Mouse (Mus musculus) liver, adult 2 months (tissue): ENCODE data around the gene Rprm. TPM values are rescaled to one million over a fixed set of nuclear protein-coding genes. Genes with fewer than 3 reads are reported as not detected.

Experiments
- DNase-seq: peaks from one replicate; pipeline ENCODE4 v3.0.0-alpha.2; 2011; ENCODE audit warnings: low read depth, low spot score; ENCODE audit errors: extremely low read depth
- H3K27ac ChIP-seq: fragments of 200-500 bp; replicated peaks from 2 replicates; pipeline ENCODE4 v1.5.1; 2012; ENCODE audit warnings: low read depth, mild to moderate bottlenecking, control low read depth, inconsistent platforms, low read length; ENCODE audit not compliant: insufficient read depth
- H3K27me3 ChIP-seq: fragments of 200-500 bp; 2 replicates; pipeline ENCODE4 v1.6.1; 2012; ENCODE audit warnings: mild to moderate bottlenecking, moderate library complexity, low read length, inconsistent platforms; ENCODE audit not compliant: control insufficient read depth, insufficient read depth
- H3K36me3 ChIP-seq: fragments of 200-500 bp; 2 replicates; pipeline ENCODE4 v1.6.1; 2012; ENCODE audit warnings: low read length, inconsistent platforms; ENCODE audit not compliant: control insufficient read depth, insufficient read depth
- H3K4me1 ChIP-seq: fragments of 200-500 bp; 2 replicates; pipeline ENCODE4 v1.6.1; 2011; ENCODE audit warnings: low read length; ENCODE audit not compliant: control insufficient read depth, insufficient read depth
- H3K4me3 ChIP-seq: fragments of 200-500 bp; 2 replicates; pipeline ENCODE4 v1.5.1; 2011; ENCODE audit warnings: low read depth, mild to moderate bottlenecking, control low read depth, low read length, moderate library complexity; ENCODE audit not compliant: insufficient read depth
- H3K79me2 ChIP-seq: fragments of 200-500 bp; 2 replicates; pipeline ENCODE4 v1.6.1; 2012; ENCODE audit warnings: inconsistent platforms, mild to moderate bottlenecking, low read length, moderate library complexity; ENCODE audit not compliant: control insufficient read depth, insufficient read depth
- H3K9ac ChIP-seq: fragments of 200-500 bp; 2 replicates; pipeline ENCODE4 v1.6.1; 2012; ENCODE audit warnings: low read depth, mild to moderate bottlenecking, control low read depth, inconsistent platforms, low read length
- CTCF ChIP-seq: fragments of 200-500 bp; IDR thresholded peaks from 2 replicates; pipeline ENCODE4 v1.5.1; 2011; ENCODE audit warnings: low read depth, low read length, control low read depth
- POLR2A ChIP-seq: fragments of 200-500 bp; IDR thresholded peaks from 2 replicates; pipeline ENCODE4 v1.6.1; 2011; ENCODE audit warnings: low read length, control low read depth; ENCODE audit not compliant: insufficient read depth; ENCODE audit errors: extremely low read depth
- WGBS: fragments of 180-500 bp; shearing (Covaris S2); methylation state at CpG from one replicate; pipeline ENCODE4 v1.1.7; 2018; 5-methylcytosine and 5-hydroxymethylcytosine counted together
- polyA plus RNA-seq: library from polyadenylated mRNA; depleted of rRNA; stranded (reverse); fragments of >200 nt; gene quantifications from 2 replicates; pipeline ENCODE4 v1.2.3, GENCODE M21; 2012; rRNA removed
- total RNA-seq: library from RNA; depleted of rRNA; stranded (reverse); fragments of >200 nt; gene quantifications from 2 replicates; pipeline ENCODE4 v1.2.3, GENCODE M21; 2014; rRNA removed

The Rprm gene
- total RNA-seq (not detected in 2 replicates), polyA plus RNA-seq (not detected in 2 replicates)

GRCm38 (mm10) chr2:54085430-54086087 lies at the start of gene Rprm:
TSS of gene Rprm (minus strand) at chr2:54085552.
- no peak within 1 kb of the TSS for H3K27ac ChIP-seq
- no peak for TF ChIP-seq POLR2A
- peak; percentile 76 for TF ChIP-seq CTCF
- 4% methylated on average over 27 of the region's 27 CpGs for WGBS
- H3K79me2 ChIP-seq: no peaks in the 10 kb centered on the region
- peaks cover 6% of the 10 kb centered on the region for H3K4me1 ChIP-seq
- peaks cover 15% of the 10 kb centered on the region for H3K27me3 ChIP-seq
- H3K36me3 ChIP-seq: no peaks in the 10 kb centered on the region
- peak within 1 kb of the TSS; percentile 48; the same call in 1 of the 2 replicates for H3K4me3 ChIP-seq
- 0 out of 2 replicates have a peak within 1 kb of the TSS, but pooled peaks have one; percentile 19 for H3K9ac ChIP-seq
- peak; percentile 21 for DNase-seq

- 73% methylated on average over 6 of the region's 6 CpGs for WGBS
- TF ChIP-seq POLR2A (no peak), CTCF (no peak)
Observed at GRCm38 (mm10) chr2:54119305-54119704, 34.0 kb upstream of the Rprm start.

GRCm38 (mm10) chr2:54118881-54119280 lies 33.5 kb upstream of the Rprm start:
- Histone ChIP-seq H3K79me2 (no peaks in the 10 kb centered on the region), H3K36me3 (no peaks in the 10 kb centered on the region), H3K27me3 (no peaks in the 10 kb centered on the region), H3K27ac (no peak overlapping the region), H3K4me1 (no peaks in the 10 kb centered on the region), H3K4me3 (no peak overlapping the region), H3K9ac (no peak overlapping the region)
- TF ChIP-seq CTCF (peak; percentile 37), POLR2A (no peak)
- DNase-seq: peak; percentile 37
- WGBS: 16% methylated on average over 3 of the region's 3 CpGs

More at GRCm38 (mm10) chr2:54119305-54119704, 34.0 kb upstream of the Rprm start:
- Histone ChIP-seq H3K27ac (no peak overlapping the region), H3K4me3 (no peak overlapping the region), H3K79me2 (no peaks in the 10 kb centered on the region), H3K36me3 (no peaks in the 10 kb centered on the region), H3K27me3 (no peaks in the 10 kb centered on the region), H3K4me1 (no peaks in the 10 kb centered on the region), H3K9ac (no peak overlapping the region)
- no peak for DNase-seq

GRCm38 (mm10) chr2:54111294-54111693 lies 25.9 kb upstream of the Rprm start:
- Histone ChIP-seq H3K36me3 (no peaks in the 10 kb centered on the region), H3K79me2 (no peaks in the 10 kb centered on the region), H3K4me3 (no peak overlapping the region), H3K27me3 (no peaks in the 10 kb centered on the region), H3K4me1 (no peaks in the 10 kb centered on the region), H3K27ac (no peak overlapping the region), H3K9ac (no peak overlapping the region)
- DNase-seq: no peak
- TF ChIP-seq POLR2A: no peak
- TF ChIP-seq CTCF: no peak
- 53% methylated on average over 2 of the region's 2 CpGs for WGBS

GRCm38 (mm10) chr2:54106232-54106726 lies 20.9 kb upstream of the Rprm start:
- Histone ChIP-seq H3K27ac (no peak overlapping the region), H3K9ac (no peak overlapping the region), H3K4me1 (no peaks in the 10 kb centered on the region), H3K27me3 (no peaks in the 10 kb centered on the region), H3K36me3 (no peaks in the 10 kb centered on the region), H3K4me3 (no peak overlapping the region), H3K79me2 (no peaks in the 10 kb centered on the region)
- no peak for TF ChIP-seq POLR2A
- no peak for TF ChIP-seq CTCF
- no peak for DNase-seq
- 36% methylated on average over 1 of the region's 1 CpGs for WGBS

GRCm38 (mm10) chr2:54099939-54100338 lies 14.6 kb upstream of the Rprm start:
- H3K4me3 ChIP-seq: no peak overlapping the region
- H3K79me2 ChIP-seq: no peaks in the 10 kb centered on the region
- no peak for TF ChIP-seq CTCF
- TF ChIP-seq POLR2A: no peak
- 55% methylated on average over 1 of the region's 1 CpGs for WGBS
- no peaks in the 10 kb centered on the region for H3K27me3 ChIP-seq
- no peak for DNase-seq
- no peaks in the 10 kb centered on the region for H3K4me1 ChIP-seq
- H3K36me3 ChIP-seq: no peaks in the 10 kb centered on the region
- no peak overlapping the region for H3K27ac ChIP-seq
- H3K9ac ChIP-seq: no peak overlapping the region
